Mouse (Mus musculus) neural tube, embryonic 13.5 days (tissue): ENCODE results near the gene Klf2. TPM values are rescaled to one million over a fixed set of nuclear protein-coding genes. Genes with fewer than 3 reads are reported as not detected.

Experiments
- ATAC-seq: fragments of 200-750 bp; cut with Nextera tagmentation; 2 replicates; pipeline ENCODE4 v1.8.0; 2017; ENCODE audit warnings: low read depth, mild to moderate bottlenecking, moderate TSS enrichment, moderate library complexity
- H3K27ac ChIP-seq: fragments of 300-500 bp; sonication (generic); replicated peaks from 2 replicates; pipeline ENCODE4 v1.5.1; 2015; ENCODE audit warnings: moderate library complexity, mild to moderate bottlenecking, inconsistent platforms
- H3K27me3 ChIP-seq: fragments of 300-500 bp; sonication (generic); 2 replicates; pipeline ENCODE4 v1.6.1; 2015; ENCODE audit warnings: mild to moderate bottlenecking, inconsistent platforms
- H3K36me3 ChIP-seq: fragments of 300-500 bp; sonication (generic); 2 replicates; pipeline ENCODE4 v1.6.1; 2015; ENCODE audit warnings: mild to moderate bottlenecking, inconsistent platforms
- H3K4me1 ChIP-seq: fragments of 300-500 bp; sonication (generic); replicated peaks from 2 replicates; pipeline ENCODE4 v1.6.1; 2015; ENCODE audit warnings: inconsistent platforms
- H3K4me2 ChIP-seq: fragments of 300-500 bp; sonication (generic); 2 replicates; pipeline ENCODE4 v1.6.1; 2015; ENCODE audit warnings: inconsistent platforms, mild to moderate bottlenecking, moderate library complexity
- H3K4me3 ChIP-seq: fragments of 300-500 bp; sonication (generic); 2 replicates; pipeline ENCODE4 v1.5.1; 2015; ENCODE audit warnings: mild to moderate bottlenecking, inconsistent platforms
- H3K9ac ChIP-seq: fragments of 300-500 bp; sonication (generic); 2 replicates; pipeline ENCODE4 v1.6.1; 2015; ENCODE audit warnings: moderate library complexity, mild to moderate bottlenecking, inconsistent platforms
- H3K9me3 ChIP-seq: fragments of 300-500 bp; sonication (generic); 2 replicates; pipeline ENCODE4 v1.6.1; 2016; ENCODE audit warnings: inconsistent platforms
- WGBS: fragments of 180-500 bp; shearing (Covaris S2); methylation state at CpG from one replicate; pipeline ENCODE4 v1.1.7; 2015; 5-methylcytosine and 5-hydroxymethylcytosine counted together
- polyA plus RNA-seq: library from polyadenylated mRNA; unstranded; fragments of >200 nt; fragmentation: Nextera tagmentation; extraction: Ambion mirVana; gene quantifications from 2 replicates; pipeline ENCODE4 v1.2.1, GENCODE M21; 2015

Klf2 gene
- polyA plus RNA-seq, 1 experiment from 2014 or later, result 8.3 TPM

GRCm38 (mm10) chr8:72323131-72323725 is 4.4 kb downstream of the Klf2 start:
- Histone ChIP-seq H3K36me3 (no peaks in the 10 kb centered on the region), H3K9me3 (no peaks in the 10 kb centered on the region), H3K4me1 (peaks cover 17% of the 10 kb centered on the region), H3K27me3 (peaks cover 53% of the 10 kb centered on the region), H3K4me2 (no peak overlapping the region), H3K27ac (no peak overlapping the region), H3K4me3 (no peak overlapping the region), H3K9ac (no peak overlapping the region)
- WGBS, result 71% methylated on average over 6 of the region's 6 CpGs
- ATAC-seq, result no peak

DNA sequence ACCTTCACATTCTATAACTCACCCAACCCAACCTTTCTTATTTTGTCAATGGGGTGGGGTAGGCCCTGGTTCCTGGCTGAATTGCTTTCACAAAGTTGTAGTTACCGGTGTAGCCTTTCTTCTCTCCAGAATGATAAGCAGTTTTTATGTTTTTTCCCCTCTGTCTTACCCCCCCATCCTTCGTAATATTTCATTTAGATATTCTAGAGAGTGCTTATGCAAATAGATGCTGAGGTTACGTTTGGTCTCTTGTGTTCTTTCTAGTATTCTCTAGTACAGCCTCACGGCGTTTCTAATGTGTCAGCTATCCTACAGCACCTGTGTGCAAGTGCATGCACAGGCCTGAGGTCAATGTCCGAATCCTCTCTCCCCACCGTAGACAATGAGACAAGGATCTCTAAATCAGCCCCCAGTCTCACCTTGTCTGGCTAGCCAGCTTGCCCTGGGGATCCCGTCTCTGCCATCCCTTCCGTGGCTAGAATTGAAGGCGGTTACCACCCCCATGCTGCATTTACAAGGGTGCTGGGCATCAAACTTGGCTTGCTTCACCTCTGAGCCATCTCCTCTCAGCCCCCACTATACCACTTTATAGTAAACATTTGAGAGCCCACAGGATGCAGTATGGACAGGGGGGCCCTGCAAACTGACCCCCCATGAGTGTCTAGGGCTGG is 5.3 kb downstream of the Klf2 start:
- peaks cover 46% of the 10 kb centered on the region for H3K27me3 ChIP-seq
- no peaks in the 10 kb centered on the region for H3K36me3 ChIP-seq
- no peak overlapping the region for H3K4me3 ChIP-seq
- no peak overlapping the region for H3K9ac ChIP-seq
- H3K9me3 ChIP-seq, result no peaks in the 10 kb centered on the region
- H3K4me2 ChIP-seq, result no peak overlapping the region
- H3K27ac ChIP-seq, result no peak overlapping the region
- no peak for ATAC-seq
- H3K4me1 ChIP-seq, result peaks cover 11% of the 10 kb centered on the region
- 86% methylated on average over 10 of the region's 10 CpGs for WGBS

DNA sequence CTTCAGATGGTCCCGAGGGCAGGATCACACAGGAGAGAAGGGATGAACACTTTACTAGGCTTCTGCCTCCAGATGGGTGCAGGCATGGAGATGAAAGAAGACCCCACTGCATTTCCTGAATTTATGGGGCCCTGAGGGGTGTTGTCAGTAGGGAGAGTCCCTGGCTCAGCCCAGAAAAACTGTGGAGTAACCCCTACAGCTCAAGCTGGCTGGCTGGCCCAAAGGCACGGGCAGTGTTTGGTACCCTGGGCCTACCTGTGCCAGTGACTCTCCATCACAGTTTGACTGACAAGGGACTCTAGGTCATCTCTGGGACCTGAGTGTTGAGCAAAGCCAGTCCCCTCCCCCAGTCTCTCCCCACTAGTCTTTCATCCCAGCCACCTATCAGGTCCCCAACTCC is 5.9 kb downstream of the Klf2 start:
- WGBS, result 73% methylated on average over 2 of the region's 2 CpGs
- peaks cover 5% of the 10 kb centered on the region for H3K4me1 ChIP-seq
- no peak overlapping the region for H3K27ac ChIP-seq
- ATAC-seq, result no peak
- H3K4me3 ChIP-seq, result no peak overlapping the region
- no peak overlapping the region for H3K4me2 ChIP-seq
- H3K9ac ChIP-seq, result no peak overlapping the region
- no peaks in the 10 kb centered on the region for H3K36me3 ChIP-seq
- H3K27me3 ChIP-seq, result peaks cover 41% of the 10 kb centered on the region
- no peaks in the 10 kb centered on the region for H3K9me3 ChIP-seq

- 90% methylated on average over 3 of the region's 3 CpGs for WGBS
Measured at GRCm38 (mm10) chr8:72329116-72329515, 10.3 kb downstream of the Klf2 start.

GRCm38 (mm10) chr8:72330806-72331516 is 12.1 kb downstream of the Klf2 start:
- ATAC-seq, result no peak
- no peak overlapping the region for H3K4me3 ChIP-seq
- H3K9ac ChIP-seq, result no peak overlapping the region
- no peaks in the 10 kb centered on the region for H3K9me3 ChIP-seq
- no peak overlapping the region for H3K4me2 ChIP-seq
- H3K4me1 ChIP-seq, result no peaks in the 10 kb centered on the region
- H3K27me3 ChIP-seq, result no peaks in the 10 kb centered on the region
- 82% methylated on average over 6 of the region's 6 CpGs for WGBS
- peaks cover 13% of the 10 kb centered on the region for H3K36me3 ChIP-seq
- no peak overlapping the region for H3K27ac ChIP-seq

More at GRCm38 (mm10) chr8:72329116-72329515, 10.3 kb downstream of the Klf2 start:
- Histone ChIP-seq H3K4me1 (no peaks in the 10 kb centered on the region), H3K9me3 (no peaks in the 10 kb centered on the region), H3K4me3 (no peak overlapping the region), H3K36me3 (no peaks in the 10 kb centered on the region), H3K4me2 (no peak overlapping the region), H3K27ac (no peak overlapping the region), H3K9ac (no peak overlapping the region), H3K27me3 (no peaks in the 10 kb centered on the region)
- no peak for ATAC-seq

DNA sequence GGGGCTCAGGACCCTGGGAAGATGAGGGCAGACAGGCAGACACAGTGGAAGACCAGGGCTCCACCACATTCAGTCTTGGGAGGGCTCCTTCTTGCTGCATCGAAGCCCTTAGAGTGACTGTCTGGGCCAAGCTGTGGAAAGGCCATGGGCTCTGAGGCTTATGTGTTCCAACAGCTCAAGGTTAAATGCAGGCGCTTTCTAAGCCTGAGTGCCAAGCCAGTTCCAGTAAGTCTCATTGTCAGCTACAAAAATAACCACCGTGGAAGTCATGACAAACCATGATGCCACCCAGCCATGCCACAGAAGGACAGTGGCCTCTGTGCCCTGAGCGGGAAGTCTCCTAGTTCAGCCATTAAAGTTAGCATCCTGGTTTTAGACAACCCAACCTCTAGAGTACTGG is 12.8 kb downstream of the Klf2 start:
- H3K27me3 ChIP-seq, result no peaks in the 10 kb centered on the region
- no peaks in the 10 kb centered on the region for H3K4me1 ChIP-seq
- H3K36me3 ChIP-seq, result peaks cover 19% of the 10 kb centered on the region
- 94% methylated on average over 4 of the region's 4 CpGs for WGBS
- ATAC-seq, result no peak
- H3K27ac ChIP-seq, result no peak overlapping the region
- H3K9ac ChIP-seq, result no peak overlapping the region
- H3K4me2 ChIP-seq, result no peak overlapping the region
- H3K4me3 ChIP-seq, result no peak overlapping the region
- no peaks in the 10 kb centered on the region for H3K9me3 ChIP-seq

DNA sequence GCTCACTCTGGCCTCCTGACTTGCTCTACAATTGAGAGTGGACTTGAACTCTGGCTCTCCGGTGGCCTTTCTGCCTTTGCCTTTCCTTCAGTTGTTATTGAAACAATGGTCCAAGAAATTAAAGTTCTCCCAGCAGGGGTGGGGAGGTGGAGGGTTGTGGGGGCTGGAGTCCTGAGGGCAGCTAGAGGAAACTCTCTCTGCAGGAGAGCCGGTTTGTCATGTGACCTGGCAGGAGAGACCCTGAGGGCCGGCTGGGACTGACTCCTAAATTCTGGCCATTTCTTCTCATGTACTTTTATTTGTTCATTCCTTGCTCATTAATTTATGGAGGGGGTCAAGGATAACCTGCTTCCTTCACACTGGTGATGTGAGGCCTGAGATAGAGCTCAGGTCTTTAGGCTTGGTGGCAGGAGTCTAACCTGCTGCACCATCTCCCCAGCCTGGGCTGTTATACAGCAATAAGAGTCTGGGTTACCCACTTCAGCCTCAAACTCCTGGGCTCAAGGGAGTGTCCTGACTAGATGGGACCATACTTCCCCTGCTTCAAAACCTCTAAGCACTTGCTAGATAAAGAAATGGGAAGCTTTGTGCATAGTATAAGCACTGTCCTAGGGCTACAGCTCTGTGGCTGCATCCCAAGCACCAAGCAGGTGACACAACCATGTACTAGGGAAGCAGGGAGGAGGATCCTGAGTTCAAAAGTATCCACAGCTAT is 14.8 kb downstream of the Klf2 start:
- no peak for ATAC-seq
- no peak overlapping the region for H3K27ac ChIP-seq
- no peak overlapping the region for H3K4me3 ChIP-seq
- 40% methylated on average over 3 of the region's 3 CpGs for WGBS
- H3K4me1 ChIP-seq, result no peaks in the 10 kb centered on the region
- H3K27me3 ChIP-seq, result no peaks in the 10 kb centered on the region
- no peak overlapping the region for H3K9ac ChIP-seq
- no peak overlapping the region for H3K4me2 ChIP-seq
- peaks cover 38% of the 10 kb centered on the region for H3K36me3 ChIP-seq
- H3K9me3 ChIP-seq, result no peaks in the 10 kb centered on the region

GRCm38 (mm10) chr8:72334144-72334641 is 15.4 kb downstream of the Klf2 start:
- H3K9ac ChIP-seq, result no peak overlapping the region
- no peak overlapping the region for H3K4me3 ChIP-seq
- no peaks in the 10 kb centered on the region for H3K27me3 ChIP-seq
- 62% methylated on average over 4 of the region's 4 CpGs for WGBS
- peaks cover 44% of the 10 kb centered on the region for H3K36me3 ChIP-seq
- H3K27ac ChIP-seq, result no peak overlapping the region
- H3K9me3 ChIP-seq, result no peaks in the 10 kb centered on the region
- no peak overlapping the region for H3K4me2 ChIP-seq
- H3K4me1 ChIP-seq, result no peaks in the 10 kb centered on the region
- ATAC-seq, result no peak

- ATAC-seq, result no peak
- Histone ChIP-seq H3K27ac (no peak overlapping the region), H3K27me3 (no peaks in the 10 kb centered on the region), H3K4me1 (no peaks in the 10 kb centered on the region), H3K4me3 (no peak overlapping the region), H3K9me3 (no peaks in the 10 kb centered on the region), H3K36me3 (peaks cover 65% of the 10 kb centered on the region), H3K9ac (no peak overlapping the region), H3K4me2 (no peak overlapping the region)
- WGBS, result 76% methylated on average over 2 of the region's 2 CpGs
Measured at GRCm38 (mm10) chr8:72336273-72336672, 17.4 kb downstream of the Klf2 start.

DNA sequence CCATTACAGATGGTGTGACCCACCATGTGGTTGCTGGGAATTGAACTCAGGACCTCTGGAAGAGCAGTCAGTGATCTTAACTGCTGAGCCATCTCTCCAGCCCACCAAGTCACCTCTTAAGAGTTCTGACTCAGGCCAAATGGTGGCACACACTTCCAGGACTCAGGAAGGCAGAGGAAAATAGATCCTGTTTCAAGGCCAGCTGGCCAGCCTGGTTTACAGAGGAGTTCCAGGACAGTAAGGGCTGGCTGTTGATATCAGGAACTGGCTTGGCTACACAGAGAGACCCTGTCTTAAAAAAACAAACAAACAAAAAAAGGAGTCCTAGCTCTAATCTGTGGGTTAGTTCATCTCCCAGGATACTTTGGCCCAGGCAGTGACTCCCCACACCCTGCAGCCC is 18.2 kb downstream of the Klf2 start:
- Histone ChIP-seq H3K9me3 (no peaks in the 10 kb centered on the region), H3K27me3 (no peaks in the 10 kb centered on the region), H3K4me1 (no peaks in the 10 kb centered on the region), H3K27ac (no peak overlapping the region), H3K4me3 (no peak overlapping the region), H3K36me3 (peaks cover 72% of the 10 kb centered on the region), H3K4me2 (no peak overlapping the region), H3K9ac (no peak overlapping the region)
- no peak for ATAC-seq

DNA sequence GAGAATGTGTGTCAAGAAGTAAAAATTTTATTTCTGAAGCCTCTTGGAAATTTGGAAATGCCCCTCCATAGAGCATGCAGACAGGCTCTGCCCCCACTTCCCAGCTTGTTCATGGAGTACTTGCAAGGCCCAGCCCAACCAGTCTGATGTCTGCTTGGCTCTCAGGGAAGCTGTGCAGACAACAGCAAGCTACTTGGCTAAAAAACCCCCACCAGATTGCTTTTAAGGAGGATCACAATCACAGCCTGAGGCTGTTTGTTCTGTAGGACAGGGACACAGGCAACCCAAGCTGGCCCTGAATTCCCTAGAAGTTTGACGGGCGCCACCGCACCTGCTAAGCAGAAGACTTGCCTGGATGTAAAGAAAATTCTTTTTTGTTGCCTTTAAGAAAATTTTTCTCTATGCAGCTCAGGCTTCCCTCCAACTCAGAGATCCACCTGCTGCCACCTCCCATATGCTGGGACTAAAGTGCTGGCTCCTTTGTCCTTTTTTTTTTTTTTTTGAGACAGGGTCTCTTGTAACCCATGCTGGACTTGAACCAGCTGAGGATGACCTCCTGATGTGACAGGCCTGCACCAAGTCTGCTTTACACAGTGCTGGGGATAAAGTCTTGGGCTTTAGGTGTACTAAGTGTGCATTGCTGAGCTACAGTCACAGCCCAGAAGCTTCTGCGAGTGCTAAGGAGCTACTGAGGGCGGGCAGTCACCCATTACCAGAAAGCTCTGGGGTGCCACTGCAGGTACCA is 23.9 kb downstream of the Klf2 start:
- WGBS, result 91% methylated on average over 5 of the region's 5 CpGs

More for the DNA sequence above, 23.9 kb downstream of the Klf2 start:
- Histone ChIP-seq H3K36me3 (peaks cover 96% of the 10 kb centered on the region), H3K27ac (no peak overlapping the region), H3K9ac (no peak overlapping the region), H3K4me1 (no peaks in the 10 kb centered on the region), H3K9me3 (no peaks in the 10 kb centered on the region), H3K4me3 (no peak overlapping the region), H3K27me3 (no peaks in the 10 kb centered on the region), H3K4me2 (no peak overlapping the region)
- no peak for ATAC-seq
